Mouse (Mus musculus) MN1 (cell line): ENCODE data around the gene Olfr1321.

Experiments
- DNase-seq: peaks from one replicate; pipeline ENCODE4 v3.0.0-alpha.2; 2016; ENCODE audit warnings: low spot score

Olfr1321 gene

GRCm38 (mm10) chrX:49734959-49735358 lies at the start of gene Olfr1321:
Olfr1321 (minus strand) TSS chrX:49735059.
- no peak for DNase-seq

- no peak for DNase-seq
Measured at GRCm38 (mm10) chrX:49770828-49771227, 36.0 kb upstream of the Olfr1321 start.

GRCm38 (mm10) chrX:49745192-49745591 lies 10.3 kb upstream of the Olfr1321 start:
- DNase-seq: no peak
